ENCODE assay signal across 21 mouse cellular contexts in genomic region chr8:113405158-113405557, GRCm38 (mm10).
A peak's percentile ranks its signal among the peaks of the same experiment; 100 is the strongest.
DNase-seq lines count a peak whose midpoint lies in the region; ATAC-seq and TF ChIP-seq lines count a peak whose summit lies in the region.
"Had no signal": no experiment of that assay in that cellular context is flagged by ENCODE, and none has a peak within 500 bp of the region (broad histone marks: within the 10 kb centered on the region; RNA-seq: fewer than 3 reads in every experiment).

No protein-coding gene starts in this region.

- no peaks in the 10 kb centered on the region for H3K27me3 ChIP-seq in embryonic facial prominence, embryonic 14.5 days (replicated peaks; ENCODE audit: control insufficient read depth, insufficient read depth, low read length)
- H3K27me3 ChIP-seq in embryonic facial prominence, embryonic 10.5 days (replicated peaks; ENCODE audit: low read depth, poor library complexity, severe bottlenecking): no peaks in the 10 kb centered on the region
- no peaks in the 10 kb centered on the region for H3K27me3 ChIP-seq in kidney, embryonic 15.5 days
- H3K27me3 ChIP-seq in lung, embryonic 16.5 days (ENCODE audit: control insufficient read depth, insufficient read depth, low read depth, low read length): no peaks in the 10 kb centered on the region
- H3K27me3 ChIP-seq: embryonic facial prominence, embryonic 13.5 days; forebrain, embryonic 13.5 days; heart, embryonic 13.5 days; hindbrain, embryonic 12.5 days had no signal

- TF ChIP-seq POLR2A in lung, adult 2 months (IDR thresholded peaks at IDR 0.05; ENCODE audit: borderline replicate concordance, extremely low read depth, low read depth, low read length): no peak

- 53% methylated on average over 4 of the region's 4 CpGs for WGBS in embryonic facial prominence, embryonic 14.5 days
- 73% methylated on average over 4 of the region's 4 CpGs for WGBS in embryonic facial prominence, embryonic 10.5 days
- 57% methylated on average over 4 of the region's 4 CpGs for WGBS in kidney, embryonic 15.5 days
- WGBS in lung, embryonic 16.5 days: 39% methylated on average over 4 of the region's 4 CpGs
- WGBS in lung, adult 2 months: 49% methylated on average over 4 of the region's 4 CpGs

- no peak overlapping the region for H3K27ac ChIP-seq in embryonic facial prominence, embryonic 14.5 days (replicated peaks; ENCODE audit: low read depth, low read length)
- H3K27ac ChIP-seq in embryonic facial prominence, embryonic 10.5 days (replicated peaks): no peak overlapping the region
- H3K27ac ChIP-seq in kidney, embryonic 15.5 days: no peak overlapping the region
- H3K27ac ChIP-seq in lung, embryonic 16.5 days (ENCODE audit: low read length): no peak overlapping the region
- H3K27ac ChIP-seq: embryonic facial prominence, embryonic 13.5 days; forebrain, embryonic 13.5 days; heart, embryonic 13.5 days; hindbrain, embryonic 12.5 days had no signal

- no peak overlapping the region for H3K9ac ChIP-seq in embryonic facial prominence, embryonic 14.5 days (ENCODE audit: low read depth, low read length)
- no peak overlapping the region for H3K9ac ChIP-seq in kidney, embryonic 15.5 days
- no peak overlapping the region for H3K9ac ChIP-seq in lung, embryonic 16.5 days (ENCODE audit: low read length)
- H3K9ac ChIP-seq: embryonic facial prominence, embryonic 13.5 days; forebrain, embryonic 13.5 days; forebrain, postnatal 0 days; heart, embryonic 13.5 days; hindbrain, embryonic 12.5 days had no signal

- H3K36me3 ChIP-seq in embryonic facial prominence, embryonic 14.5 days (ENCODE audit: control insufficient read depth, insufficient read depth, low read length): no peaks in the 10 kb centered on the region
- no peaks in the 10 kb centered on the region for H3K36me3 ChIP-seq in embryonic facial prominence, embryonic 10.5 days (replicated peaks)
- no peaks in the 10 kb centered on the region for H3K36me3 ChIP-seq in kidney, embryonic 15.5 days
- H3K36me3 ChIP-seq in lung, embryonic 16.5 days (ENCODE audit: control insufficient read depth, insufficient read depth, low read length): no peaks in the 10 kb centered on the region
- H3K36me3 ChIP-seq: embryonic facial prominence, embryonic 13.5 days; heart, embryonic 13.5 days; hindbrain, embryonic 12.5 days had no signal

- intact Hi-C loops in heart, postnatal 10 days (cut with DNase I): no loop called here

- no peak for ATAC-seq in embryonic facial prominence, embryonic 14.5 days (ENCODE audit: low read depth)
- no peak for ATAC-seq in kidney, embryonic 15.5 days (replicated peaks; ENCODE audit: low FRiP score)
- ATAC-seq in lung, embryonic 16.5 days (ENCODE audit: low read depth): peak; percentile 65
- ATAC-seq: forebrain, embryonic 13.5 days; forebrain, postnatal 0 days; hindbrain, embryonic 16.5 days had no signal

- DNase-seq in embryonic facial prominence, embryonic 14.5 days (ENCODE audit: low spot score): peak; percentile 42
- no peak for DNase-seq in embryonic facial prominence, embryonic 10.5 days (ENCODE audit: low spot score)
- peak; percentile 21 for DNase-seq in kidney, postnatal 14 days
- DNase-seq in lung, adult 2 months: no peak
- no peak for DNase-seq in heart, postnatal 10 days
- DNase-seq: adrenal gland, adult 2 months; cerebellum, adult 11 months; cerebellum, adult 8-10 months; cerebellum, postnatal 14 days; embryo, embryonic 11 days; forebrain, postnatal 0 days; gastrocnemius, postnatal 36 days; heart, adult 11 months; heart, postnatal 4 days had no signal

- TF ChIP-seq CTCF in lung, adult 2 months (IDR thresholded peaks at IDR 0.05; ENCODE audit: insufficient read depth, low read length): no peak

- no peak overlapping the region for H3K4me2 ChIP-seq in embryonic facial prominence, embryonic 14.5 days (ENCODE audit: low read depth, low read length)
- no peak overlapping the region for H3K4me2 ChIP-seq in kidney, embryonic 15.5 days
- H3K4me2 ChIP-seq in lung, embryonic 16.5 days (ENCODE audit: low read depth, low read length): no peak overlapping the region
- H3K4me2 ChIP-seq: embryonic facial prominence, embryonic 13.5 days; forebrain, embryonic 13.5 days; heart, embryonic 13.5 days; hindbrain, embryonic 12.5 days had no signal

- H3K4me1 ChIP-seq in embryonic facial prominence, embryonic 14.5 days (ENCODE audit: control insufficient read depth, insufficient read depth, low read length): no peaks in the 10 kb centered on the region
- H3K4me1 ChIP-seq in embryonic facial prominence, embryonic 10.5 days: no peaks in the 10 kb centered on the region
- H3K4me1 ChIP-seq in kidney, embryonic 15.5 days: no peaks in the 10 kb centered on the region
- H3K4me1 ChIP-seq in lung, embryonic 16.5 days (replicated peaks; ENCODE audit: control insufficient read depth, insufficient read depth, low read length): no peaks in the 10 kb centered on the region
- H3K4me1 ChIP-seq in lung, adult 2 months (ENCODE audit: control insufficient read depth, insufficient read depth, low read length): no peaks in the 10 kb centered on the region
- H3K4me1 ChIP-seq: embryonic facial prominence, embryonic 13.5 days; forebrain, embryonic 13.5 days; heart, embryonic 13.5 days; hindbrain, embryonic 12.5 days had no signal

- no peak overlapping the region for H3K4me3 ChIP-seq in embryonic facial prominence, embryonic 14.5 days (ENCODE audit: low read depth, low read length)
- no peak overlapping the region for H3K4me3 ChIP-seq in embryonic facial prominence, embryonic 10.5 days
- H3K4me3 ChIP-seq in kidney, embryonic 15.5 days (replicated peaks): no peak overlapping the region
- no peak overlapping the region for H3K4me3 ChIP-seq in lung, embryonic 16.5 days (ENCODE audit: low read length)
- no peak overlapping the region for H3K4me3 ChIP-seq in lung, adult 2 months (replicated peaks; ENCODE audit: extremely low read depth, low read depth, low read length)
- H3K4me3 ChIP-seq: embryonic facial prominence, embryonic 13.5 days; forebrain, embryonic 13.5 days; heart, embryonic 13.5 days; hindbrain, embryonic 12.5 days had no signal

- no peaks in the 10 kb centered on the region for H3K9me3 ChIP-seq in embryonic facial prominence, embryonic 14.5 days (ENCODE audit: control insufficient read depth, low read length)
- H3K9me3 ChIP-seq in embryonic facial prominence, embryonic 10.5 days: no peaks in the 10 kb centered on the region
- no peaks in the 10 kb centered on the region for H3K9me3 ChIP-seq in kidney, embryonic 15.5 days (replicated peaks)
- no peaks in the 10 kb centered on the region for H3K9me3 ChIP-seq in lung, embryonic 16.5 days (ENCODE audit: control insufficient read depth, low read length)
- H3K9me3 ChIP-seq: embryonic facial prominence, embryonic 13.5 days; forebrain, embryonic 13.5 days; heart, embryonic 13.5 days; hindbrain, embryonic 12.5 days had no signal

Comparison
In these comparisons a context has a peak if more than half of its experiments do, and no peak if none do; other contexts are left out.
1. DNase-seq: peak in embryonic facial prominence, embryonic 14.5 days (single experiment) and kidney, postnatal 14 days (single experiment); none in embryonic facial prominence, embryonic 10.5 days (single experiment), lung, adult 2 months (single experiment) and heart, postnatal 10 days (0 of 2).